21 mouse cellular contexts compared by ENCODE assay signal in genomic region chr9:29215796-29216195, GRCm38 (mm10).
DNase-seq lines count a peak whose midpoint lies in the region; ATAC-seq lines count a peak whose summit lies in the region.
"Had no signal": no experiment of that assay in that cellular context is flagged by ENCODE, and none has a peak within 500 bp of the region (broad histone marks: within the 10 kb centered on the region; RNA-seq: fewer than 3 reads in every experiment).

No protein-coding gene starts in this region.

- WGBS in forebrain, embryonic 10.5 days = 96% methylated on average over 2 of the region's 2 CpGs

- peaks cover 15% of the 10 kb centered on the region for H3K4me1 ChIP-seq in forebrain, embryonic 10.5 days
- H3K4me1 ChIP-seq: heart, embryonic 10.5 days had no signal

- H3K27me3 ChIP-seq in forebrain, embryonic 10.5 days (ENCODE audit: poor library complexity, severe bottlenecking) = peaks cover 7% of the 10 kb centered on the region; the same call in 1 of the 2 replicates

- H3K4me3 ChIP-seq in forebrain, embryonic 10.5 days = no peak overlapping the region
- H3K4me3 ChIP-seq: embryonic facial prominence, embryonic 10.5 days; heart, embryonic 10.5 days; hindbrain, embryonic 10.5 days had no signal

- H3K9me3 ChIP-seq in forebrain, embryonic 10.5 days = no peaks in the 10 kb centered on the region
- H3K9me3 ChIP-seq: embryonic facial prominence, embryonic 10.5 days; heart, embryonic 10.5 days; hindbrain, embryonic 10.5 days had no signal

- DNase-seq in cerebellum, postnatal 4 days (ENCODE audit: low spot score in 2 of 2) = no peak
- peak; percentile 86 for DNase-seq in cerebellum, adult 11-12 months
- DNase-seq in cerebellum, adult 9-10 months = peak; percentile 94
- DNase-seq in cerebellum, postnatal 25 days = peak; percentile 77 to 83
- DNase-seq in forebrain, embryonic 10.5 days (ENCODE audit: extremely low spot score, low spot score) = no peak
- DNase-seq in adrenal gland, postnatal 25 days = no peak
- DNase-seq: adrenal gland, adult 8-10 months; B cell, adult 2 months; gastrocnemius, postnatal 10 days; heart, postnatal 14 days; kidney, adult 2 months had no signal

- H3K36me3 ChIP-seq in forebrain, embryonic 10.5 days (replicated peaks) = no peaks in the 10 kb centered on the region
- H3K36me3 ChIP-seq: embryonic facial prominence, embryonic 10.5 days; G1E; heart, embryonic 10.5 days; hindbrain, embryonic 10.5 days had no signal

- ATAC-seq in cerebellum, adult (ENCODE audit: insufficient number of reproducible peaks, low FRiP score, low TSS enrichment) = peak; percentile 53; the same call in 1 of the 2 replicates
- no peak for ATAC-seq in megakaryocyte progenitor cell, adult 5-6 weeks (replicated peaks; ENCODE audit: poor library complexity)
- ATAC-seq: CD4-positive, CD25-positive, alpha-beta regulatory T cell, adult 4 months; forebrain, embryonic 16.5 days; intestine, embryonic 16.5 days had no signal

- no peak overlapping the region for H3K27ac ChIP-seq in forebrain, embryonic 10.5 days
- H3K27ac ChIP-seq: embryonic facial prominence, embryonic 10.5 days; heart, embryonic 10.5 days; hindbrain, embryonic 10.5 days; hindbrain, embryonic 14.5 days had no signal

Comparison
In these comparisons a context has a peak if more than half of its experiments do, and no peak if none do; other contexts are left out.
1. DNase-seq: peak in cerebellum, adult 11-12 months (single experiment), cerebellum, adult 9-10 months (single experiment) and cerebellum, postnatal 25 days (2 of 2); none in cerebellum, postnatal 4 days (0 of 2), forebrain, embryonic 10.5 days (single experiment) and adrenal gland, postnatal 25 days (single experiment).